Mouse (Mus musculus) lung, embryonic 16.5 days (tissue): ENCODE measurements around the gene Cox14. TPM values are rescaled to one million over a fixed set of nuclear protein-coding genes. Genes with fewer than 3 reads are reported as not detected.
"Not testable (repeated sequence)": the region's sequence is repeated elsewhere in the genome, so short reads cannot be mapped to it uniquely, and the experiment has no call there.

Experiments used
- ATAC-seq: fragments of 200-750 bp; cut with Nextera tagmentation; 2 replicates; pipeline ENCODE4 v1.8.0; 2017; ENCODE audit warnings: low read depth, mild to moderate bottlenecking, moderate library complexity
- H3K27ac ChIP-seq: fragments of 300-500 bp; sonication (generic); 2 replicates; pipeline ENCODE4 v1.5.1; 2014; ENCODE audit warnings: mild to moderate bottlenecking, control low read depth, low read length
- H3K27me3 ChIP-seq: fragments of 300-500 bp; sonication (generic); 2 replicates; pipeline ENCODE4 v1.6.1; 2014; ENCODE audit warnings: low read depth, low read length, mixed read lengths; ENCODE audit not compliant: control insufficient read depth, insufficient read depth
- H3K36me3 ChIP-seq: fragments of 300-500 bp; sonication (generic); 2 replicates; pipeline ENCODE4 v1.6.1; 2014; ENCODE audit warnings: low read length; ENCODE audit not compliant: control insufficient read depth, insufficient read depth
- H3K4me1 ChIP-seq: fragments of 300-500 bp; sonication (generic); replicated peaks from 2 replicates; pipeline ENCODE4 v1.6.1; 2014; ENCODE audit warnings: low read length, mixed read lengths; ENCODE audit not compliant: control insufficient read depth, insufficient read depth
- H3K4me2 ChIP-seq: fragments of 300-500 bp; sonication (generic); 2 replicates; pipeline ENCODE4 v1.6.1; 2014; ENCODE audit warnings: low read depth, low read length, control low read depth
- H3K4me3 ChIP-seq: fragments of 300-500 bp; sonication (generic); 2 replicates; pipeline ENCODE4 v1.5.1; 2014; ENCODE audit warnings: mild to moderate bottlenecking, low read length, control low read depth
- H3K9ac ChIP-seq: fragments of 300-500 bp; sonication (generic); 2 replicates; pipeline ENCODE4 v1.6.1; 2014; ENCODE audit warnings: low read length, control low read depth
- H3K9me3 ChIP-seq: fragments of 300-500 bp; sonication (generic); 2 replicates; pipeline ENCODE4 v1.6.1; 2016; ENCODE audit warnings: low read length; ENCODE audit not compliant: control insufficient read depth
- WGBS: fragments of 180-500 bp; shearing (Covaris S2); extraction: QIAGEN DNeasy Blood & Tissue Kit; methylation state at CpG from one replicate; pipeline ENCODE4 v1.1.7; 2014; 5-methylcytosine and 5-hydroxymethylcytosine counted together
- polyA plus RNA-seq: library from polyadenylated mRNA; unstranded; fragments of >200 nt; fragmentation: Nextera tagmentation; extraction: Ambion mirVana; gene quantifications from 2 replicates; pipeline ENCODE4 v1.2.1, GENCODE M21; 2015

Gene Cox14
- polyA plus RNA-seq, 1 experiment from 2014 or later, result 148 TPM

DNA sequence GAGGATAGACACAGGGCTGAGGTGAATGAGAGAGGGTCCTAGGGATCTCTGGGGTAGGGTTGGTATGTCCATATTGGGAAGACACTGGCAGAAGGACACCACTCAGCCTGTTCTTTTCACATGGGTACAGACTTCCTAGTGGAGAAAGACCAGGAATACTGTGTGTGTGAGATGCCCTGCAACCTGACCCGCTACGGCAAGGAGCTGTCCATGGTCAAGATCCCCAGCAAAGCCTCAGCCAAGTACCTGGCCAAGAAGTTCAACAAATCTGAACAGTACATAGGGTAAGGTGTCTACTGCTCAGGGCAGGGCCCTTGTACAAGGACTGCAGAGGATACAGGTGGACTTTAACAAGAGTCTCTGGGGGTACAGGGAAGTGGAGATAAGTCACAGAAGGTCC lies 28.1 kb upstream of the Cox14 start:
- Histone ChIP-seq H3K4me3 (no peak overlapping the region), H3K36me3 (no peaks in the 10 kb centered on the region), H3K9me3 (no peaks in the 10 kb centered on the region), H3K27ac (no peak overlapping the region), H3K4me2 (no peak overlapping the region), H3K27me3 (no peaks in the 10 kb centered on the region; the same call in 1 of the 2 replicates), H3K4me1 (peaks cover 10% of the 10 kb centered on the region), H3K9ac (no peak overlapping the region)
- ATAC-seq, result no peak
- WGBS, result 6% methylated on average over 2 of the region's 2 CpGs

DNA sequence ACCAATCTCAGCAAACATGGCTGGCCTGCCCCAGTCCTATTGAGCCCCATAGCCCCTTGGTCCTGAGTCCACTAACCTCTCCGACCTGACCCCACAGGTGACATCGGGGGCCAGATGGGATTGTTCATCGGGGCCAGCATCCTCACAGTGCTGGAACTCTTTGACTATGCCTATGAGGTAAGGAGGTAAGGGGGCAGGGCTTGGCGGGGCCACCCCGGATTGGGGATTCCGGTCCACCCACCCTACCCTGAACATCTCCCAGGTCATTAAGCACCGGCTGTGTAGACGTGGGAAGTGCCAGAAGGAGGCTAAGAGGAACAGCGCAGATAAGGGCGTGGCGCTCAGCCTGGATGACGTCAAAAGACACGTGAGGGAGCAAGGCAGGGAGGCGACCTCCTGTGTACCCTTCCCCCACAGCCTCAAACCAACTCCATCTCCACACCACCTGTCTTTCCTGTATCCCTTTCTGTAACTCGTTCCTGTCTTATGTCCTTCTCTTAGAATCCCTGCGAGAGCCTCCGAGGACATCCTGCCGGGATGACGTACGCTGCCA lies 26.8 kb upstream of the Cox14 start:
- Histone ChIP-seq H3K4me3 (no peak overlapping the region), H3K36me3 (peaks cover under 1% of the 10 kb centered on the region; the same call in 1 of the 2 replicates), H3K4me2 (no peak overlapping the region), H3K9ac (no peak overlapping the region), H3K9me3 (no peaks in the 10 kb centered on the region), H3K27ac (no peak overlapping the region), H3K27me3 (no peaks in the 10 kb centered on the region; the same call in 1 of the 2 replicates), H3K4me1 (peaks cover 21% of the 10 kb centered on the region)
- WGBS, result 28% methylated on average over 20 of the region's 20 CpGs
- ATAC-seq, result no peak

DNA sequence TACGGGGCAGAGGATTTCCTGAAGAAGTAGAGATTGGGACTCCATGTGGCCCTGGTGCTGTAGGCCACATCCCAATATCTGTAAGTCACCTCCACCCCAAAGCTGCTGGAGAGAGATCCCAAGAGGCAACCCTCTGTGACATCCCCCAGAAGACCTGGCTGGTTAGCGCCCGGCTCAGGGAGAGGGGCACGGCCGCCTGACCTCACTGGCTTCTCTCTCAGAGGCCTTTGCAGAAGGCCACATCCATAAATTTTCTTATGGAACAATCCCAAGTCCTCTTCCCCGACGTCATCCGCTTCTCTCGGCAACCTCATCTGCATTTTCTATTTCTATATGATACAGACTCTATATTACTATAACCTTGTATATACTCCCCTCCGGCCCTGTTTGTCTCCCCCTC lies 25.7 kb upstream of the Cox14 start:
- ATAC-seq, result no peak
- Histone ChIP-seq H3K4me3 (no peak overlapping the region), H3K9ac (no peak overlapping the region), H3K36me3 (peaks cover 7% of the 10 kb centered on the region; the same call in 1 of the 2 replicates), H3K27ac (no peak overlapping the region), H3K9me3 (no peaks in the 10 kb centered on the region), H3K27me3 (no peaks in the 10 kb centered on the region; the same call in 1 of the 2 replicates), H3K4me2 (no peak overlapping the region), H3K4me1 (peaks cover 24% of the 10 kb centered on the region)
- WGBS, result 67% methylated on average over 10 of the region's 10 CpGs

DNA sequence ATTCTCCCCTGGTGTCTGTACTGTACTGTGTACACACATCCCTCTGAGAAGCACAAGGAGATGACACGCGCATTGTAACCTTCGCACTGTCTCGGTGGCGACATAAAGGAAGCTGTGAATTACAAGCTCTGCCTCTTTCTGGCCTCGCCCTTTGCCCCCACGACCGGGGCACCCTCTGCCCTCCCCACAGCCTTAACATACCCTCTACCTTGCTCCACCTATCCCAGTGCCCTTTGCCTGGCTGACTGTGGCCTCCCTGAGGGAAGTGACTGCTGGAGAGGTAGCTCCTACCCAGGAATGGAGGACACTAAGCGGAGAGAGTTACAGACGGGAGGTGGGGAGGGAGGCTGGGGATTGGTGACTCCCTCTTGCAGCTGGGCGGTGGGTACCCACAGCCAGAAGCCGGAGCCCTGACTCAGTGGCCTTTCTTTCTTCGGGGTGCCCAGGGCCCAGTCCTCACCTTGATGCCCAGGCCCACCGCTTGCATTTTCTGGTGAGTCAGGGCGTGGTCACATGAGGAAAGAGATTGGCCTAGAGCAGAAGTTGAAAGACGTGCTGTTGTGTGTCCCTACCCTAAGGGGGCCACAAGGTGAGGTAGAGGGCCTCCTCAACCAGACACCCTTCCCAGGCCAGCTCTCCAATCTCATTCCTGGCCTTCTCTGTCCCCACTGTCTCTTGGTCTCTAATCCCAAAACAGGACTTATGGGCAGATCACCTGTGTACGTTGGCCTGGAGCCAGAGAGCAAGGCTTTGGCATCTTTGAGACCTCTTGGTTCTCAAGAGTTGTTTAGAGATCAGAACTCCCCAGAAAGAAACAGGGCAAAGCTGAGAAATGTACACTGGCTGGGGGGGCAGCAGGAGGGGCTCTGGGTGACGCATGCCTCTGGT lies 25.0 kb upstream of the Cox14 start:
- no peak for ATAC-seq
- peaks cover 24% of the 10 kb centered on the region for H3K4me1 ChIP-seq
- H3K27ac ChIP-seq, result no peak overlapping the region
- H3K36me3 ChIP-seq, result peaks cover 8% of the 10 kb centered on the region
- 0 out of 2 replicates have a peak overlapping the region, but pooled peaks have one; percentile 9 for H3K9ac ChIP-seq
- H3K9me3 ChIP-seq, result no peaks in the 10 kb centered on the region
- no peak overlapping the region for H3K4me2 ChIP-seq
- H3K27me3 ChIP-seq, result no peaks in the 10 kb centered on the region; the same call in 1 of the 2 replicates
- WGBS, result 80% methylated on average over 18 of the region's 18 CpGs
- H3K4me3 ChIP-seq, result no peak overlapping the region

DNA sequence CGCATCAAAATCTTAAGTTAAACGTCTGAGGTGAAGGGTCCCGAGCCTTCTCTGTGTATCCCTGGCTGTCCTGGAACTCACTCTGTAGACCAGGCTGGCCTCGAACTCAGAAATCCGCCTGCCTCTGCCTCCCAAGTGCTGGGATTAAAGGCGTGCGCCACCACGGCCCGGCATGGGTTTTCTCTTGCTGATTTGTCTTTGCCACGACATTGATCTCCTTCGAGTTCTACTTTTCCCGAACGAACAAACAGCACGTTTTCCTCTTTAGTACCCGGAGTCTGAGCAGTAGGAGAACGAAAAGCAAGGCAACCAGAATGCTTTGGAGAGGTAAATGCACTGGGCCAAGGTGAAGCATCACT lies 23.8 kb upstream of the Cox14 start:
- peaks cover 13% of the 10 kb centered on the region for H3K36me3 ChIP-seq
- peak overlapping the region; percentile 16; the same call in 1 of the 2 replicates for H3K27ac ChIP-seq
- H3K9ac ChIP-seq, result peak overlapping the region; percentile 98
- ATAC-seq, H3K9me3 ChIP-seq, H3K27me3 ChIP-seq: not testable (repeated sequence)
- peak overlapping the region; percentile 56 for H3K4me2 ChIP-seq
- 38% methylated on average over 16 of the region's 16 CpGs for WGBS
- peaks cover 24% of the 10 kb centered on the region for H3K4me1 ChIP-seq
- peak overlapping the region; percentile 86 for H3K4me3 ChIP-seq

DNA sequence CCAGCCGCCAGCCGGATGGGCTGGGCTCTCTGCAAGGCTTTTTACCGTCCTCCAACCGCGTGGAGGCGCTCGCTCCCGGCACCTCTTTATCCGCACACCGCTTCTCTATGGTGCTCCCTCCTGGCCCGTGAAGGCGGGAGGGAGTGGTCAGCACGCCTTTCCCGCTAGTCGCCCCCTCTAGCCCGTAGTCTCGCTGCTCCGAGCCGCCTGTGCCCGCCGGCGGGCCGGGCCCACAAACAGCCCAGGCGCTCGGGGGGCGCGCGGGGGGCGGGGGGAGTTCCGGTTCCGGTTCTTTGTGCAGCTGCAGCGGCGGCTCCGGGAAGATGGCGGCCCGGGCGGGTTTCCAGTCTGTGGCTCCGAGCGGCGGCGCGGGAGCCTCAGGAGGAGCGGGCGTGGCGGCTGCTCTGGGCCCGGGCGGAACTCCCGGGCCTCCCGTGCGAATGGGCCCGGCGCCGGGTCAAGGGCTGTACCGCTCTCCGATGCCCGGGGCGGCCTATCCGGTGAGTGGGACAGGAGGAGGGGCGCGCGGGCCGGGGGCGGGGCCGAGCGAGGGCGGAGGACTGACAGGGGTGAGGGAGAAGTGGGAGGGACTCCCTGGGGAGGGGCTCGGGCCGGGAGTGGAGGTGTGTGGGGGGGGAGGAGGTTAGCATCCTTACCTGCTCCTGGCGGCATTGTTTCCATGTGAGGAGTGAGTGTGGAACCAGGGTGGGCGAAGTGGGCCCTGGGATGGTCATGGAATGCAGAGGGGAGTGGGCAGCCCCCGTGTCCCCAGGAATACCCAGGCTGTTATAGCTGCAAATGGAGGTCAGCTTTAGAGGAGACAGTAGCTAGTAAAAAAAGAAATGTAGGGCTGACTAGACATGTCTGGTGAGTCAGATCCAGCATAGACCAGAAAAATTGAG lies 23.2 kb upstream of the Cox14 start, which contains the start of gene Smarcd1:
TSS of gene Smarcd1 (plus strand) at position 131 of the 902 bp plus-strand sequence.
- ATAC-seq, result peak; percentile 96
- H3K9me3 ChIP-seq, result no peaks in the 10 kb centered on the region
- H3K4me3 ChIP-seq, result peak within 1 kb of the TSS; percentile 86
- peaks cover 16% of the 10 kb centered on the region for H3K36me3 ChIP-seq
- WGBS, result under 1% methylated on average over 70 of the region's 71 CpGs
- H3K4me2 ChIP-seq, result peak within 1 kb of the TSS; percentile 62
- no peaks in the 10 kb centered on the region; the same call in 1 of the 2 replicates for H3K27me3 ChIP-seq
- peak within 1 kb of the TSS; percentile 98 for H3K9ac ChIP-seq
- H3K4me1 ChIP-seq, result peaks cover 24% of the 10 kb centered on the region
- H3K27ac ChIP-seq, result peak within 1 kb of the TSS; percentile 97

DNA sequence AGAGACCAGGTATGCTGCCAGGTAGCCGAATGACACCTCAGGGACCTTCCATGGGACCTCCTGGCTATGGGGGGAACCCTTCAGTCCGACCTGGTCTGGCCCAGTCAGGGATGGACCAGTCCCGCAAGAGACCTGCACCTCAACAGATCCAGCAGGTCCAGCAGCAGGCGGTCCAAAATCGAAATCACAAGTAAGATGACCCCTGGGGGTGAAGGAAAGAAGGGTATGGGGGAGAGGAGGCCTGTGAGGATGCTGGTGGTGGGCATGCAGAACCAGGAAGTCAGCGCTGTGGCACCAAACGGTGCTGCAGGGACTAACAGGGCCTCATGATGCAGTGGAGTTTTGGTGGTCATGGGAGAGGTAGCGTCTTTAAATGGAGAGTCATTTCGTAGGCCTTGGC lies 22.3 kb upstream of the Cox14 start:
- no peak for ATAC-seq
- Histone ChIP-seq H3K9ac (peak overlapping the region; percentile 98), H3K9me3 (no peaks in the 10 kb centered on the region), H3K36me3 (peaks cover 24% of the 10 kb centered on the region), H3K27me3 (no peaks in the 10 kb centered on the region; the same call in 1 of the 2 replicates), H3K4me3 (peak overlapping the region; percentile 86), H3K4me2 (peak overlapping the region; percentile 62), H3K27ac (peak overlapping the region; percentile 97), H3K4me1 (peaks cover 24% of the 10 kb centered on the region)
- WGBS, result 63% methylated on average over 9 of the region's 9 CpGs

DNA sequence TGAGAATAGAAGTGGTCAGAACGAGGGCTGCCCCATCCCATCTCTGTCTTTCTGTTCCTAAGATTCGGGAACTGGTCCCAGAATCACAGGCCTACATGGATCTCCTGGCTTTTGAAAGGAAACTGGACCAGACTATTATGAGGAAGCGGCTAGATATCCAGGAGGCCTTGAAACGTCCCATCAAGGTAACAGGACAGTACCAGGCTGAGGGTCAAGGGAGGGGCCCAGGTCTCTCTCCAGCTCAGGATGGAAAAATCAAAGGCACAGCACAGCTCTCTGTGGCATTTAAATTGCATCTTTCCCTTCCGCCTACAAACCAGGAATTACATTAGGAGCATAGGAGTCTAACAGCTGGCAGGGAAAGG lies 21.8 kb upstream of the Cox14 start:
- peaks cover 24% of the 10 kb centered on the region for H3K4me1 ChIP-seq
- H3K9ac ChIP-seq, result no peak overlapping the region; the same call in 1 of the 2 replicates
- ATAC-seq, result no peak
- H3K27ac ChIP-seq, result peak overlapping the region; percentile 97
- H3K27me3 ChIP-seq, result no peaks in the 10 kb centered on the region; the same call in 1 of the 2 replicates
- no peak overlapping the region for H3K4me2 ChIP-seq
- 74% methylated on average over 5 of the region's 5 CpGs for WGBS
- no peaks in the 10 kb centered on the region for H3K9me3 ChIP-seq
- no peak overlapping the region for H3K4me3 ChIP-seq
- peaks cover 26% of the 10 kb centered on the region for H3K36me3 ChIP-seq
